Mouse (Mus musculus): ENCODE results near the gene Xiap. TPM values are rescaled to one million over a fixed set of nuclear protein-coding genes. Genes with fewer than 3 reads are reported as not detected.
"Not testable (repeated sequence)": the region's sequence is repeated elsewhere in the genome, so short reads cannot be mapped to it uniquely, and the experiment has no call there.

Xiap gene
- polyA plus RNA-seq (2017; shearing (Covaris generic)): 10 to 100 TPM; 17.1 to 25.9 (median 21.1) TPM

DNA sequence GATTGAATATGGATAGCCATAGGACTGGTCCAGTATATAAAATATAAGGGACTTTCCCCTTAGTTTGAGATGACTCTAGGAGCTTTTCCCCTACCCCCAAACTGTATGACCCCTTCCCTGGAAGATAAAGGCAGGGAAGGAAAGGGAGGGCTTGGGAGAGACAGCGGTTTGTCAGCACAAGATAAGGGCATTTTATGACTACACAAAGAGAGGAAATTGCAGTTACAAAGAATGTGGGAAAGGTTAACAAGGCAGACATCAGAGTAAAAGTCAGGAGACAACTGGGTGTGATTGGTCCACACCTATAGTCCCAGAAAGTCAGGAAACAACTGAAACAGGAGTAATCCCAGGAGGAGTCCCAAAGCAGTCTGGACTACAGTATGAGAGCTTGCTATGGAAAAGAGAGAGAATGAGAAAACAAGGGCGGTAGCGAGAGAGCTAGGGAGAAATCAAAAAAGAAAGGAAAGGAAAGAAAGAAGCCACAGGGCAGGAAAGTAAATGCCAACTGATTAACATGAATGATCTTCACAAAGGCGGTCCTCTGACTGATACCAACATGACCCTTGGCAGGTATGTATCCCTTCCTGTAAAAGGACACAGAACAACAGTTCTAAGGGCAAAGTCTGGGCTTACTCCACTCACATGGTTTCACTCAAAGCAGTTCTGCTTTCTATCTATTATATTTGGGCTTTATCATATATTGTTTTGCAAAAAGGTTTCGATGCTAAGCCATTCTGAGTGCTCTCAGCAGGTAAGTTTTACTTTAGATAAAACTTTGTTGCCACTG, at the start of gene Xiap:
Gene Xiap, plus strand, starts transcription at position 398 of the 787 bp plus-strand sequence.
- ATAC-seq: no peak

- no peak for ATAC-seq
These were observed 46.7 kb upstream of the Xiap start for GRCm38 (mm10) chrX:42012677-42013208.

GRCm38 (mm10) chrX:42013776-42014175, 45.7 kb upstream of the Xiap start:
- no peak for ATAC-seq

GRCm38 (mm10) chrX:42014502-42014901, 45.0 kb upstream of the Xiap start:
- ATAC-seq: no peak

DNA sequence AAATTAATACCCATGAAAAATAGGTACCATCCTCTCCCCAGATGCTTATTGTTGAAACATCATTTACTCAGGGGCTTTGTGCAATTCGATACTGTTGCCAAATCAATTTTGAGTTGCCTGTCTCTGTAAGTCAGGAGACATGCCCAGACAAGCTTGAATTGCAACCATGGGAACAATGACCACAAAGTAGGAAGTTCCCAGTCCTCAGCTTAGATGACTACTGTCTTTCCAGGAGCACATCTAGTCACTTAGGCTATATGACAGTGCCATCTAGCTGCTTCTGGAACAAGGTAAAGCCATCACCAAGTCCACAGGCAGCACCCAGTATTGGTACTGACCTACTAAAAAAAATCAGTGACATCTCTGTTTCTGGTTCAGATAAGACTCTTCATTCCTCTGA, 41.4 kb upstream of the Xiap start:
- ATAC-seq: no peak

DNA sequence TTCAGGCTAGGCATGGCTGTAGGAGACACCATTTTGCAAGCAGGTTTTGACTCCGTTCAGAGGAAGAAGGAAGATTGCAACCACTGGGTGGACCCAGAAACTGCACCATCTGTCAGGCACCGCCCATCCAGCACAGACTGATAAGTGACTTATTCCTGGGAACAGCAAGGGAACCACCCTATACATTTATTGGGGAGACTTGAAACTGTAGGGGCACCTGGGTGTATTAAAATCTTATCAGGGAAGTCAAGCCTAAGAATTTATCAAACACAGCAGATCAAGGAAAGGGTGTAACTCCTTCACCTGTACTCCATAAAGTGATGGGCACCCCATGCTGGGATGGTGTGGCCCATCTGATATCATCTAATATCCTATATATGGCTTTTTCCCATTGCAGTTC, 40.0 kb upstream of the Xiap start:
- no peak for ATAC-seq

GRCm38 (mm10) chrX:42025802-42026440, 33.6 kb upstream of the Xiap start:
- ATAC-seq: not testable (repeated sequence)

- not testable (repeated sequence) for ATAC-seq
These were observed 32.5 kb upstream of the Xiap start for GRCm38 (mm10) chrX:42026981-42027380.

DNA sequence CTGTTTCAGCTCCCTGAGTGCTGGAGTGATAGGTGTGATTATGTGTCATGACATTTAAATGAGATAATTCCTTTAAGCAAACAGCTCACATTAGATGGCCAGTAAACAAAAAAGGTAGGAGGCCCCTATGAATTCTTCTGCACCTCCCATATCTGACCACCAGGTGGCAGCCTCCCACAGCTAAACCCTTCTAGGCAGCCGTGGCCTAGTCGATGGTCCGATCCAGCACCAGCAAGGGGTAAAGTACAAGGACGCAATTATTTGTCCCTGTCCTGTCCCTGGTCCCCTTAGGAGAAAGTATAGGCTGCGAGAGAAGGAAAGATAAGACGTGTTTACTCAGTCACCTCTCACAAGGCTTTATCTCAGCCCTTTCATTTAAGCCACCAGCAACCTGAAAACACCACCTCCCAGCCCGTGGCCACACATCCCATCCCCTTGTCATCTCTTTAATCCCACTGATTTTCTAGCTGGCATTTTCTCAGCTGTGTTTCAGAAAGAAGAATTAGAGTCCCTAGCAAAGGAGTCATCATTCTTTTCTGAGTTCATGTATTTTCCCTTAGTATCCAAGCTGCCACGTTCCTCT, 26.3 kb upstream of the Xiap start:
- peak; percentile 88 for ATAC-seq

GRCm38 (mm10) chrX:42033911-42034310, 25.6 kb upstream of the Xiap start:
- no peak for ATAC-seq

GRCm38 (mm10) chrX:42039481-42039880, 20.0 kb upstream of the Xiap start:
- no peak for ATAC-seq

DNA sequence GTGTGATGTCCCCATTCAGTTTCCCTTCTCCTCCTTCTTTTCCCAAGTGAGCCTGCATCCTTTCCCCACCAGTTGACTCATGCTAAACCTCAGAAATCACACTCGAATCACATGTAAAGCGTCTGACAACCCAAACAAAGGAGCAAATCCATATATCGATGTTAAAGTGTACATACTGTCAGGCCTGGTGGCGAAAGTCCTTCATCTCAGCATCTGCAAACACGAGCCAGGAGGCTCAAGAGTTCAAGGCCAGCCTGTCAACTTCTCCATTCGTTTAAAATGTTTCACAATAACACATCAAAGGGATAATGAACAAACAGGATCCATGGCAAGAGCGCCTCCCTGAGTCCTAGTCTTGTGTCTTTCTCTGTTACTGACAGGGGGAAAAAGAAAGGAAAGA, 14.5 kb upstream of the Xiap start:
- ATAC-seq: no peak

DNA sequence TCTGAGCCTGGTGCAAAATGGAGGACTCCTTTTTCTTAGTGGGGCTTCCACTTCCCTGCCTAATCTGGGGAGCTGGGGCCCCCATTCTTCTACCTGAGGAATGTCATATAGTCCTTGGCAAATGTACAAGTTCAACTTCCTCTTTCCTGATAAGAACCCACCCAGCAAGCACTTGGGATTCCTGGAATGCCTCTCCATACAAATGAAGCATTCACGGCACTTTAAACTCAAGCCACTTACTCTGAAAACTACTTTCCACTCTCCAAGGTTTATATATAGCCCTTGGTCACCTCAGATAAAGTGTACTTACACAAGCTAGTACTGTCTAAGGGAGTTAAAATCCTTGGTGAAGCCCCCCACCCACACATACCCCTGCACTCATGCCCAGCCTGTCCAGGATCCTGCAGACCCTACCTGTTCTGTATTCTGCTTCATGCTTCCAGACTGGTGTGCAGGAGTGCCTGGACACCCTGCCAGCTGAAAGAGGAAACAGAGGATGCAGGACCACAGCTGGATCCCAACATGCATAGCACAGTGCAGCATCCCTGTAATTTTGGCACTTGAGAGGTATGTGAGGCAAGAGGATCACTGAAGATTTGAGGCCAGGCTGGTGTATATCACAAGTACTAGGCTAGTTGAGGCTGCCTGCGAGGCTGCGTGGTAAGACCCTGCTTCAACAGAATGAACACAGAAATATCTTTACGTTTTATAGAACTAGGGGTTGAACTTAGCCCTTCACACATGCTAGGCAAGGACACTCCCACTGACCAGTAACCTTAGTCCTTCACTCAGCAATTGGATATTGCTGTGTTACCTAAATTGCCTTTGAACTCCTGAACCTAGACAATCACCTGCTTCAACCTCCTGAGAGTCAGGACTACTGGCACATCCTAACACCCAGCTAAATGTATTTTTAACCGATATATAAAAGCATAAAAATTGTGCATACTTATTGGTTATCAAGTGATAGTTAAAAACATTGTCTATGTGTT, 8.5 kb upstream of the Xiap start:
- ATAC-seq: no peak

DNA sequence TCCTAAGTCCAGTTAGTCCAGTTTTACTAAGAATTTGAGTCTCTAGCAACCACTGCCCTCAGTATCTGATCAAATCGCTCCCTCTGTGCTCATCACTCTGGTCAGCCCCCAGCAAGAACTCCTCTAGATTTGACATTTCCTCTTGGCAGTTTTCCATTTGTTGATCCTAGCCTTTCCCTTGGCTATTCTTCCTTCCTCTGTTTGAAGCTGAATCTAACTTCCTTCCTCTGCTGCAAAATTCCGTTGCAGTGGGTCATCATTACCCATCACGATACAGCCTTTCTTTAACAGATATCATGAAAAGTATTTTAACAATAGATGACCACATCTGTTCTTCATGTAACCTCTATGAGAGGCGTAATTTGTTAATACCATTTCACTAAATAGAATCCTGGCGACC, 2.5 kb upstream of the Xiap start:
- no peak for ATAC-seq

DNA sequence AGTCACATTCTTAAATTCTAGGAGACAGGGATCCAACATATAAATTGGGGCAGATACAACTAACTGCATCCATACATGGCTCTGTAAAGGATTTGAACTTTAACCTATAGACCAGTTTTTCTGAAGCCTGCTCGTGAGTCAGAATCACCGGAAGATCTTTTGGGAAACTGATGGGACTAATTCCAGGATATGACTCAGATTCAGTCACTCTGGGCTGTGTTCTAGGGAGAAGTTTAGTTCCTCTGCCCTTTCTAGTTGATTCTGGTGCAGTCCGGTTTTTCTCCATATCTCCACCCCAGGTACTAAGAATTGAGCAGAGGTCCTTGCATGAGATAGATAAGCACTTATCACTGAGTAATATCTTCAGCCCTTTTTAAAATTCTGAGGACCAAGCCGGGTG, 1.6 kb upstream of the Xiap start:
- ATAC-seq: no peak

DNA sequence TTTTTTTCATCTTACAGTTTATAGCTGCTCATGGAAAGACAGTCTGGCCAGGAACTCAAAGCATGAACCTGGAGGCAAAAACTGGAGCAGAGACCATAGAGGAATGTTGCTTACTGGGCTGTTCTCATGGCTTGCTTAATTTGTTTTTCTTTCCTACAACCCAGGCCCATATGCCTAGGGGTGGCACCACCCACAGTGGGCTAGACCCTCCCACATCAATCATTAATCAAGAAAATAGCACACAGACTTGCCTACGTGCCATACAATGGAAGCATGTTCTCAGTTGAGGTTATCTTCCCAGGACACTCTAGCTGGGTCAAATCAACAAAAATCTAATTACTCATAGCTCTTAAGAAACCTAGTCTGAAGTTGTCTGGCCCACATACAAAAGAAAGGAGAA, 4.1 kb downstream of the Xiap start:
- no peak for ATAC-seq

DNA sequence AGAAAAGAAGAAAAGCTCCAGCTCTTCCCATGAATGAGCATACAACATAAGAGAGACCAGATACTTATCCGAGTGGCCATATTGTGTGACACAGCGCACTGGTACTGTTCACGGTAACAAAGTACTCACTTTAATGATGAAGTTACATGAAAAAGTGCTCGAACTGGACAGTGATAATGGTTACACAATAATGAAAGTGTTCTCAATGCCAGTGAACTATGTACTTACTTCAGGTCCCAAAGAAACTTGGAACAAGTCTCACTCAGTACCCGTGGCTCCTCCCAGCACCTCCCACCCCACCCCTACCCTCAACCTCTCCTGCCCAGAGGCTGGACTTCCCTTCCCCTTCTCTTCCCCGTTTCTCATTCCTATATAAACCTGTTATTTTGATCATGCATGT, 5.6 kb downstream of the Xiap start:
- no peak for ATAC-seq

DNA sequence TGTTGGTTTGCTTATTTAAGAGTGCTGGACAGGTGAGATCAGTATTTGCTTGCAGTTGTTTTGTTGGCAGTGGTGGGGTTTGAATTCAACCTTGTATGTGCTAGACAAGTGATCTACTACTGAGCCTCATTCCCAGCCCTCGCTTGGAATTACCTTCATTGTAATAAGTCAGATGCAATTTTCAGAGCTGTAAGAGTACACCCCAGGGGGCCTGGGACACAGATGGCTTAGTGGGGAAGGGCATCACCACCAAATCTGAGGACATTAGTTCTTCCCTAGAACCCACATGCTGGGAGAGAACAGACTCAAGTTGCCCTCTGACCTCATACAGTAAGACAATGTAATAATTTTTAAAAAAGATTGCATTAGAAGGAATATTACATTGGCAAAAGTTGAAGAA, 7.3 kb downstream of the Xiap start:
- ATAC-seq: no peak

DNA sequence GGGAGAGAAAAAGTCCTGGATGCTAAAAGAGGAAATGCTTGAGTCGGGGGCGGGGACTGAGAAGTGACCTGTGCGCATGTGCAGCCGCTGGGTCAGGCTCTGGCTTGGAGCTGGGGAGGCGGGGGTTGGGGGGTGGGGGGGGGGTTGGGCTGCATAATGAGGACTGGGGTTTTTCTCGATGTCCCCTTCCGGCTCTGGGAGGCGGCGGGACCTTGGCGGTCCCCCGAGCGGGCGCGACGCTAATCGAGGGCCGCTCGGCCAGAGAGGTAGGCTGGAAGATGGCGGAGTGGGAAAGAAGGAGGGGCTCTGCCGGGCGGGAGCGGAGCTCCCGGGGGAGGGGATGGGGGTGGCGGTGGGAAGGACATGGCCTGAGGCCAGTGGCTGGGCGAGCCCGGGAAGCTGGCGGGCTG, 8.3 kb downstream of the Xiap start:
- ATAC-seq: peak; percentile 65

DNA sequence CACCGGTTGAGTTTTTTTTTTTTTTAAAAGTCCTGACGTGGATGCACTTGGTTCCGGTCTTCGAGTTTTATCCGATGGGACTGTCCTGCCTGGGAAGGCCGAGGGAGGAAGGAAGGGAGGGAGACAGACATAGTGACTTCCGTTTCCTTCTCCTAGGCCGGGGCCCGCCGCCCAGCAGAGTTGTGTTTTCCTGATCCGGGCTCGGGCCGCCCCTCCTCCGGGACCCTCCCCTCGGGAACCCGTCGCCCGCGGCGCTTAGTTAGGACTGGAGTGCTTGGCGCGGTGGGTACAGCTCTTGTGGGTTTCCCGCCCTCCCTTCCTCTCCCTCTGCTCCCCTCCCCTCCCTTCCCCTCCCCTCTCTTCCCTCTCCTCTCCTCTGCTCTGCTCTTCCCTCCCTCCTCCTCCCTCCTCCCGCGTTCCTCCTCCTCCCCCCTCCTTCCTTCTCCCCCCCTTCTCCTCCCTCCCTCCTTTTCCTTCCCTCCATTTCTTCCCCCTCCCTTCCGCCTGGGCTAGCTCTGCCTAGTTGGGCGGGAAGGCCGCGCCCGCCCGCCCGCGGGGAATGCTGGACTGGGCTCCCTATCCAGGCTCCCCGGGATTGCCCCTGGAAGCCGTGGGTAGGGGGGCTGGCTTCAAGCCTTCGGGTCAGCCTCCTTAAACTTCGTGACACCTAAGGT, 8.9 kb downstream of the Xiap start:
- ATAC-seq: peak; percentile 30

- ATAC-seq: peak; percentile 23
These were observed 9.4 kb downstream of the Xiap start for GRCm38 (mm10) chrX:42068875-42069257.

GRCm38 (mm10) chrX:42087731-42088130, 28.3 kb downstream of the Xiap start:
- no peak for ATAC-seq
